Mouse (Mus musculus): ENCODE measurements around the gene Alkbh7. TPM values are rescaled to one million over a fixed set of nuclear protein-coding genes. Genes with fewer than 3 reads are reported as not detected.

The Alkbh7 gene
- total and polyA plus RNA-seq, 3 experiments: 21.2 to 51.8 (median 35.4) TPM

DNA sequence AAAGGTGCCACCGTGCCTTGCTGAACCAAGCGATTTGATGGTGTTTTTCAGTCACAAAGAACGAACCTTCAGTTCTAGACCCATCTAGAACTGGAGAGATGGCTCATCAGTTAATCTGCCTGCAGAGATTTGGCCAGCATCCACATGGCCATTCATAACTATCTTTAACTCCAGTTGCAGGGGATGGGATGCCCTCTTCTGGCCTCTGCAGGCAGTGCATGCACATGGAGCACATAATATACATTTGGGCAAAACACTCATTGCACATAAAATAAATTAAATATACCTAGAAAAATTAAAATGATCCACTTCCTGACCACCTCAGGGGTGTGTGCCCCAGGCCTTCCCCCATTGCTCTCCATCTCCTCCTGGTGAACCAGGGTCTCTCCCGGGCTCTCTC is 35.3 kb upstream of the Alkbh7 start:
- H3K4me2 ChIP-seq (ENCODE audit: insufficient read depth, low read depth, poor library complexity, severe bottlenecking): no peak overlapping the region
- peaks cover 21% of the 10 kb centered on the region for H3K27me3 ChIP-seq (replicated peaks)
- H3K4me3 ChIP-seq (replicated peaks in 1 of 3; ENCODE audit: low read depth in 2 of 3, low read length in 2 of 3, poor library complexity in 1 of 3): no peak overlapping the region
- no peak for DNase-seq (ENCODE audit: extremely low read depth)
- no peak overlapping the region for H3K9ac ChIP-seq (ENCODE audit: insufficient read depth, low read depth)
- TF ChIP-seq HCFC1 (IDR thresholded peaks at IDR 0.05; ENCODE audit: low read depth, low read length): no peak
- no peak for TF ChIP-seq MEF2A (IDR thresholded peaks at IDR 0.05; ENCODE audit: borderline replicate concordance, low read depth, low read length)
- no peak for TF ChIP-seq USF1 (IDR thresholded peaks at IDR 0.05; ENCODE audit: low read depth, low read length)
- no peak for TF ChIP-seq KAT2A (IDR thresholded peaks at IDR 0.05; ENCODE audit: insufficient replicate concordance, low read length)
- TF ChIP-seq MAX (IDR thresholded peaks at IDR 0.05; ENCODE audit: low read length): no peak
- TF ChIP-seq POLR2AphosphoS2 (IDR thresholded peaks at IDR 0.05; ENCODE audit: low read depth, low read length): no peak
- TF ChIP-seq CTCF (conservative IDR thresholded peaks at IDR 0.05 in 1 of 2, IDR thresholded peaks at IDR 0.05 in 1 of 2; ENCODE audit: low read depth in 2 of 2, low read length in 2 of 2): peak in 1 of 2 experiments; percentile 33; a peak in 2 of 4 replicates
- no peak for TF ChIP-seq NRF1 (IDR thresholded peaks at IDR 0.05; ENCODE audit: low read depth, low read length)
- TF ChIP-seq RAD21 (IDR thresholded peaks at IDR 0.05; ENCODE audit: low read depth, low read length): peak; percentile 11
- no peak for TF ChIP-seq IRF4 (IDR thresholded peaks at IDR 0.05; ENCODE audit: low read depth, low read length)
- no peak for TF ChIP-seq JUND (conservative IDR thresholded peaks at IDR 0.05; ENCODE audit: low read depth, low read length)
- no peaks in the 10 kb centered on the region for H3K79me2 ChIP-seq (replicated peaks; ENCODE audit: control insufficient read depth, extremely low read depth, insufficient read depth, poor library complexity, severe bottlenecking)
- H3K4me1 ChIP-seq (ENCODE audit: control insufficient read depth in 1 of 2, insufficient read depth in 2 of 2): peaks cover 7 to 13% of the 10 kb centered on the region in 2 experiments
- dilution Hi-C loops (cut with MboI; ENCODE audit: extremely low pct_ligation_motif_present, extremely low pct_unique_long_range_greater_than_20kb, low sequenced_read_pairs): no loop called here
- H3K9me3 ChIP-seq (replicated peaks; ENCODE audit: low read length): peaks cover 4% of the 10 kb centered on the region
- in situ Hi-C loops (cut with MboI; ENCODE audit: low pct_ligation_motif_present, low pct_unique_long_range_greater_than_20kb, low sequenced_read_pairs): no loop called here
- H3K27ac ChIP-seq (ENCODE audit: insufficient read depth, low read depth): no peak overlapping the region
- H3K36me3 ChIP-seq (replicated peaks in 1 of 2; ENCODE audit: control insufficient read depth in 1 of 2, insufficient read depth in 1 of 2, low read length in 1 of 2): no peaks in the 10 kb centered on the region

DNA sequence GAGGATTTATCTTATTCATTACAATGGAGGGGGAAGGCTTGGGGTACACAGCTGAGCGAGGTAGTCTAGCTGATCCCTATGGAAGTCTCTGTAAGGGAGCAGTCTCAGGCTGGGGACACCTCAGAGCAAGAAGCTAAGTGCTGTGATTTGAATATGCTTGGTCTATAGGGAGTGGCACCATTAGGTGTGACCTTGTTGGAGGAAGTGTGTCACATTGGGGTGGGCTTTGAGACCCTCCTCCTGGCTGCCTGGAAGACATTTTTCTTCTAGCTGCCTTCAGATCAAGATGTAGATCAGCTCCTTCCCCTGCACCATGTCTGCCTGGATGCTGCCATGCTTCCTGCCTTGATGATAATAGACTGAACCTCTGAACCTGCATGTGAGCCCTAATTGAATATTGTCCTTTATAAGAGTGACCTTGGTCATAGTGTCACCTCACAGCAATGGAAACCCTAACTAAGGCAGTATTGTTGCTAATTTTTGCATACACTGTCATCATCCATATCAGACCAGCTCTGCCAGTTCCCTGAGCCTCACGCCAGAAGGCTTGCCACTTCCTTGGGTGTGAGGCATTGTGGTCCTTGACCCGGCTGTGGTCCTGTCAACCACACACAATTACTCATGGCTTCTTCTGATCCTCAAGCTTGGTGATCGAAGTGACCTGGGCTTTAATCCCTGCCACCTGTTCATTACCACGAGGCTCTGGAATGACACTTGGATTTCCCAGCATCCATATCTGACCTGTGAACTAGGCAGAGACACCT is 34.3 kb upstream of the Alkbh7 start:
- Histone ChIP-seq H3K9me3 (replicated peaks; ENCODE audit: low read length) (peaks cover 4% of the 10 kb centered on the region), H3K27ac (ENCODE audit: insufficient read depth, low read depth) (no peak overlapping the region), H3K4me1 (ENCODE audit: control insufficient read depth in 1 of 2, insufficient read depth in 2 of 2) (peaks cover 7 to 10% of the 10 kb centered on the region in 2 experiments), H3K9ac (ENCODE audit: insufficient read depth, low read depth) (no peak overlapping the region), H3K36me3 (replicated peaks in 1 of 2; ENCODE audit: control insufficient read depth in 1 of 2, insufficient read depth in 1 of 2, low read length in 1 of 2) (no peaks in the 10 kb centered on the region), H3K4me2 (ENCODE audit: insufficient read depth, low read depth, poor library complexity, severe bottlenecking) (no peak overlapping the region), H3K79me2 (replicated peaks; ENCODE audit: control insufficient read depth, extremely low read depth, insufficient read depth, poor library complexity, severe bottlenecking) (no peaks in the 10 kb centered on the region), H3K27me3 (replicated peaks) (peaks cover 25% of the 10 kb centered on the region), H3K4me3 (replicated peaks in 1 of 3; ENCODE audit: low read depth in 2 of 3, low read length in 2 of 3, poor library complexity in 1 of 3) (no peak overlapping the region)
- DNase-seq (ENCODE audit: extremely low read depth): no peak
- in situ Hi-C loops (cut with MboI; ENCODE audit: low pct_ligation_motif_present, low pct_unique_long_range_greater_than_20kb, low sequenced_read_pairs): no loop called here
- no peak for TF ChIP-seq SMC3 (IDR thresholded peaks at IDR 0.05; ENCODE audit: low read depth, low read length)
- TF ChIP-seq GABPA (IDR thresholded peaks at IDR 0.05; ENCODE audit: insufficient replicate concordance, low read depth, low read length): no peak
- no peak for TF ChIP-seq BHLHE40 (IDR thresholded peaks at IDR 0.05; ENCODE audit: low read depth, low read length)
- no peak for TF ChIP-seq POLR2AphosphoS2 (IDR thresholded peaks at IDR 0.05; ENCODE audit: low read depth, low read length)
- TF ChIP-seq MYC (IDR thresholded peaks at IDR 0.05; ENCODE audit: low read depth, low read length): no peak
- dilution Hi-C loops (cut with MboI; ENCODE audit: extremely low pct_ligation_motif_present, extremely low pct_unique_long_range_greater_than_20kb, low sequenced_read_pairs): no loop called here
